Mouse (Mus musculus) heart, adult 2 months (tissue): ENCODE results near the gene Fastkd5.

Experiments used
- CTCF ChIP-seq: fragments of 200-600 bp; IDR thresholded peaks from 2 replicates; pipeline ENCODE4 v1.8.1; 2022; ENCODE audit warnings: antibody characterized with exemption, mild to moderate bottlenecking, moderate library complexity
- POLR2A ChIP-seq: fragments of 200-500 bp; IDR thresholded peaks from 2 replicates; pipeline ENCODE4 v1.6.1; 2011; ENCODE audit warnings: mild to moderate bottlenecking, low read depth, low read length, control low read depth; ENCODE audit not compliant: insufficient read depth

DNA sequence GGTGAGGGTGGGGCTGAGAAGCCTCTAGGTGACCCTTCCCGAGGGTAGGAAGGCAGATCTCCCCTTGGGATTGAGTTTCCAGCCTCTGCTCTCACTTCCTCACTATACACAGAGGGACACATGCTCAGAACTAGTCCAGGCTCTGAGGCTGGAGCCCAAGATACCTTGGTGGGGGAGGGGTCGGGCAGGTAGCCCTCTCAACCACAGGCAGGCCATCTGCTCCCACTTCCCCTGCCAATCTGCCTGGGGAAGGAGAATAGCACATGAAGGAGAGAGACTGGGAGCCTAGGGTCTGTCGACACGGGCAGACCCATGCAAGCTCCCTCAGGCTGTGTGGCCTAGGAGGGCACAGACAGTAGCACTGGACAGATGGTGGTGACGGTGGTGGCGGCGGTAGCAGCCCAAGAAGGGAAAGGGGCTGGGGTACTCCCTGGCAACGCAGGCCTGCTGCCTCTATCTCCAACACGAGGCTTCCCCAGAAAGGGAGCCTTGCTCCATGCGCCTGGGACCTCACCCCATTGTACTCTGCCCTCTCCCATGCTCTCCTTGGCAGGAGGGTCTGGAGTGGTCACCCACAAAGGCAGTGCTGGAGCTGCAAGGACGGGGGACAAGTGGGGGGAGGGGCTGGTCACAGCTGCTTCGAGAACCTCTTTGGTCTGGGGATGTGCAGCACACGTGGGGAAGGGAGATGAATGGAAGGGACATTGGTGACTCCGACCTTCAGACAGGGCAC, 4.3 kb upstream of the Fastkd5 start:
- no peak for TF ChIP-seq CTCF
- TF ChIP-seq POLR2A = no peak
